Mouse (Mus musculus) CD4-positive, CD25-positive, alpha-beta regulatory T cell, adult 2 months (primary cell): ENCODE results near the gene Otud7b.

ENCODE experiments used
- DNase-seq: peaks from one replicate; pipeline ENCODE4 v3.0.0-alpha.2; 2012; ENCODE audit warnings: low read depth, low spot score

Otud7b gene

DNA sequence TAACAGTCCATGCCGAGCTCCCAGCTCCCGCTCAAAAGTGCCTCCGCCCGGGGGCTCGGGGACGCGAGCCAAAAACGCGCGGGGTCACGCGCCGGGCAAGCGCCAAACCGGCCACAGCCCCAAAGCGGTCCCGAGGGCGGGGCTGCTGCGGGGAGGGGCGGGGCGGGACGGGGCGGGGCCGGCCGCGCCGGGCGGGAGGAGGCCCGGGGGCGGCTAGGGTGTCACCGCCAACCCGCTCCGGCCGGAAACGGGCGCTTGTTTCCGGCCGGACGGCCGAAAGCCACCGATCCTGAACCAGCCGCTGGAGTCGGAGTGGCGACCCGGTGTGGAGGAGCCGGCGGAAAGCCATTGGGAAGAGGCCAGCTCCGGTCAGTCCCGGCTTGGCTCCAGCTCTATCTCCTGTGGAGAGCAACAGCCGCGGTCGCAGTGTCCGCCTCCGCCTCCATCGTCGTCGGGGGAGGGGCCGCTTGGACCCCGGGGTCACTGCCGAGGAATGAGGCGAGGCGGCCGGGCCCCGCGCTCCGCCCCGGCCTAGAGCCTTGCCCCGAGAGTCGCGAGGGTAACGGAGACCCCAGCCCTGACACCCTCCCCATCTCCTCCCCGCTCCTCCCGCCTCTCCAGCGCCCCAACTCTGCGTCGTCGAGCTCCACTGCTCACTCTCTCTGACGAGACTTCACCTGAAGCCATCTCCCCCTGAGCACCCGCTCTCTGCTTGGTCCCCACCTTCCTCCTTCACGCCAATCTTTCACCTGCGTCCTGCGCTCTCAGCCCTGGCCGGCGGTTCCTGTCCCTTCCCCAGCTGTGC is at the start of gene Otud7b:
Otud7b (plus strand) TSS at position 267 of the 805 bp plus-strand sequence.
- DNase-seq, result peak; percentile 85

DNA sequence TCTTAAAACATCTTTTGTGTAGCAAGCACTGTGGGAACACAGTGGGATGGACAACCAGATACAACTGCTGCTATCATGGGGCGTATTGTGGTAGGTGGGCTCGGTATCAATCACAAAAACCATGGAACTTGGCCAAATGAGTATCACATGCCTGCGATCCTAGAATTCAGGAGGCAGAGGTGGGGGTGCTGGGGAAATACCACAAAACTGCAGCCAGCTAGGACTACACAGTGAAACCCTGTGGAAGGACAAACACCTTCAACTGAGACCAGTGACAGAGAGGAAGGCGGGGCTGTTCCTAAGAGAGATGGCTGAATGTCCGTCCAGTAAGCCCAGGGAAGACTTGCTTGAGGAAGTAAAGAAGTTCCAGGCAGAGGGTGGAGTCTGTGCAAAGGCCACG is 49.0 kb upstream of the Otud7b start:
- no peak for DNase-seq

DNA sequence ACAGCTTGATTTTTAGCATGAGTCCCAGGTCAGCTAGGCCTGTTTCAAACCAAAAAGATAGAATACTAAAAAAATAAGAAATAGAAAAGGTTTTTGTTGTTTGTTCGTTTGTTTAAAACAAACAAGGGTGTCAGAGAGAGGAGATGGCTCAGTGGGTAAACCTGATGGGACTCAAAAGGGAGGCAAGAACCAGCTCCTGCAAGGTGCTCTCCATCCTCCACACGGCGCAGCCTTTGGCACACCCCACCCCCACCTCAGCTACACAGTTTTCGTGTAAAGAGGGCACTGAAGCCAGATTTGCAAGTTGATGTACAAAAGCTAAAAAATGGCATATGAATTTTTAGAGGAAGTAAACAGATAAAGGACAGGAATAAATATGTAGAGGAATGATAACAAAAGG is 48.3 kb upstream of the Otud7b start:
- DNase-seq, result no peak

- peak; percentile 86 for DNase-seq
These were observed 46.6 kb upstream of the Otud7b start for GRCm38 (mm10) chr3:96057747-96058204.

DNA sequence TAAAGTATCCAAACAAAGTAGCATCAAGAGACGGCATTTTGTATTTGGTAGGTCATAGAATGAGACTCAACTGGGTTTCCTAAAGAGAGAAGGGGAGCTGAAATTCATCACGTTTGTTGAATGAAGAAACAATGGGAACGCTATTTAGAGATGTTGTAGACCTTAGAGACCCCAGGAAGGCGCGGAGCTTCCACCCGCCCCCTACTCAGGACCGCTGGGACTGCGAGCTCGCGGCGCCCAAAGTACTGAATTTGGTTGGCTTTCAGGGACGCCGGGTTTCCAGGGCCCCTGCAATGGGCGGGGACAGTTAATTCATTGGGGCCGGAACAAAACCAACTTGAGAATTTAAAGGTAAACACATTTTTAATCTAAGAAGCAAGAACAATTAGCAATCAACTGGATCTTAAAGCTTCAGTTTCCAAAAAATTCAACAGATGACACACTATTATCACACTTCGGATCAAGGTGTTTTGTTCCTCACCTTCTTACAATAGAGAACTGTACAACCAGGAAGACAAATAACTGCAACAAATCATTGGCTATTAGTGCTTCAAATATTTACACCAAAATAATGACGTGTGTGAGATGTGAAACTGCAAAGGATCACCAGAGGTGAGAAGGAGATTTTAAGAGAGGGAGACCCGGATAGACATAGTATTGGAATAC is 46.0 kb upstream of the Otud7b start, which contains the start of gene Vps45:
Vps45 (minus strand) TSS at position 236 of the 666 bp plus-strand sequence.
- DNase-seq, result peak; percentile 78

- DNase-seq, result no peak
These were observed 44.2 kb upstream of the Otud7b start for GRCm38 (mm10) chr3:96060146-96060545.

- DNase-seq, result no peak
These were observed 41.0 kb upstream of the Otud7b start for GRCm38 (mm10) chr3:96063299-96063698.

DNA sequence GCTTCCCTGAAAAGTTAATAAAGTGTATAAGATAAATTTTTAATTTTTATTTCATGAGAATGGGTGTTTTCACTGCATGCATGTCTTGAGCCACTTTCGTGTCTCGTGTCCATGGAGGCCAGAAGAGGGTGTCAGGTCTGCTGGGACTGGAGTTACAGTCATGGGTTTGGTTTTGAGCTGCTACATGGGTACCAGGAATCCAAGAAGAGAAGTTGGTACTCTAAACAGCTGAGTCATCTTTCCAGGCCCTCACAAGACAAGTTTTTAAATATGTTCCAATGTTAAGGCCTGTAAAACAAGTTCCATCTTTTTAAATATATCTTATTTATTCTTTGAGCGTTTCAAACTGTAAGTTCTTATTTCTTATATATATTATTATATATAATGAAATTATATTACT is 40.1 kb upstream of the Otud7b start:
- DNase-seq, result no peak

DNA sequence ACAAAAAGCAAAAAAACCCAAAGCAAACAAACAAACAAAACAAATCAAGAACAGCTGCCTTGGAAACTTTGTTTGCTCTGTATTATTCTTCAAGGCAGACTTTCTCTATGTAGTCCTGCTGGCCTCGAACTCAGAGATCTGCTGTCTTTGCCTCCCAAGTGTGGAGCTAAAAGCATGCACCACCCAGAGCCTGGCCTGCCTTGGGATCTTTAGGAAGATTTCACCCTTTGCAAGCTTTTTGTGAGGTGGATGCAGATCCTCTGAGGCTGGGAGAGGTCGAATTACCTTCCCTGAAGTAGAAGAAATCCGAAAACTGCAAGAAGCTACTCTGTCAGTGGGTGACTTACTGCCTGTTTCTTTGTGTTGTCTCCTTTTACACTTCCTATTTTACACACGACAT is 39.2 kb upstream of the Otud7b start:
- DNase-seq, result no peak

DNA sequence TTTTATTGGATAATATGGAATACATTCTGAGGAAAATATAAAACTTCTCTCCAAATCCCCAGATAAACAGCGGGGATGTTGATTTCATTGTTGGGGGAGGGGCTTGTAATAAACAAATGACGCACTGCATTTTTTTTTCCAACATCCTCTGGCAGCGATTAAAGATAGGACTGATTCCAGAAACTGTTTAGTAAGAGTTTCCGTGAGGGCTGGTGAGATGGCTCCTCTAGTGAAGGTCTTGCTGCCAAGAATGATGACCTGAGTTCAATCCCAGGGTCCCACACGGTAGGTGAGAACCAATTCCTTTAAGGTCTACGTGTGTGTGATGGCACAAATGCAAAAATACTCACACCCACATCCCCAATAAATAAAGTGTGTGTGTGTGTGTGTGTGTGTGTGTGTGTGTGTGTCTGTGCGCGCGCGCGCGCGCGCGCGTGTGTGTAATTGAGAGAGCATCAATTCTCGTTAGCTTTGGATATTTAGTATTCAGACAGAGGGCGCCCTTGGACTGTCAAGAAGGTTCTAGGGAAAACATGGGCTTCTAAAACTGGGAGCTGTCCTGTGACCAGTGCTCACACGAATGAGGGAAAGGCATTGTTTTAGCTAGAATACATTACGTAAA is 38.5 kb upstream of the Otud7b start:
- peak; percentile 71 for DNase-seq

DNA sequence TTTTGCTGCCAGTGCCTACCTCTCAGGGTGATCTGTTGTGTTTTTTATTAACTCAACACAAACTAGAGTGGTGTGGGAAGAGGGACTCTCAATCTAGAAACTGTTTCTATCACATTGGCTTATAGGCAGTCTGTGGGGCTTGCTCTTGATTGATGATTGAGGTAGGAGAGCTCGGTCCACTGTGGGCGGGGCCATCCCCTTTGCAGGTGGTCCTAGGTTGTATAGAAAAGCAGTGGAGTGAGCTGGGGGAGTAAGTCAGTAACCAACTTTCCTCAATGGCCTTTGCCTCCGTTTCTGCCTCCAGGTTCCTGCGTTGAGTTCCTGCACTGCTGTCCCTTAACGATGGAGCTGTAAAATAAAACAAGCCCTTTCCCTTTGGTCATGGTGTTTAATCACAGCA is 37.6 kb upstream of the Otud7b start:
- no peak for DNase-seq

- DNase-seq, result no peak
These were observed 35.3 kb upstream of the Otud7b start for GRCm38 (mm10) chr3:96069046-96069445.

- peak; percentile 28 for DNase-seq
These were observed 34.8 kb upstream of the Otud7b start for GRCm38 (mm10) chr3:96069542-96069941.

GRCm38 (mm10) chr3:96070241-96070640 is 34.1 kb upstream of the Otud7b start:
- no peak for DNase-seq

GRCm38 (mm10) chr3:96072921-96073486 is 31.3 kb upstream of the Otud7b start:
- DNase-seq, result no peak

GRCm38 (mm10) chr3:96078066-96078465 is 26.3 kb upstream of the Otud7b start:
- DNase-seq, result no peak

GRCm38 (mm10) chr3:96078711-96079110 is 25.6 kb upstream of the Otud7b start:
- DNase-seq, result no peak

- DNase-seq, result peak; percentile 64
These were observed 23.3 kb upstream of the Otud7b start for GRCm38 (mm10) chr3:96081006-96081405.

DNA sequence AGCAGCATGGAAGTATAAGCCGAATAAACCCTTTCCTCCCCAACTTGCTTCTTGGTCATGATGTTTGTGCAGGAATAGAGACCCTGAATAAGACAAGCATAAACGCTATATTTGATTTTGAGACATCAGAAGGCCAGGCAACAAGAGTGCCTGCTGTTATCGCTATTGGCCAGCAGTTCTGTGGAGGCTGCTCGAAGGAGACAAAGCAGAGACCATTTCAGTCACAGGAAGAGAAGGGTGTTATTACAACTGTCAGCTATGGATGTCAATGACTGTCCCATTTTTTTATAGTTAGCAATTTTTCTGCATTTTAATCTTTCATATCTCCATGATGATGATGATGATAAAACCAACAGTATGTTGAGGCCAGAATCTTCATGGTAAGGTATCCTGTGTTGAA is 22.7 kb upstream of the Otud7b start:
- DNase-seq, result no peak

GRCm38 (mm10) chr3:96082100-96082499 is 22.2 kb upstream of the Otud7b start:
- DNase-seq, result no peak

DNA sequence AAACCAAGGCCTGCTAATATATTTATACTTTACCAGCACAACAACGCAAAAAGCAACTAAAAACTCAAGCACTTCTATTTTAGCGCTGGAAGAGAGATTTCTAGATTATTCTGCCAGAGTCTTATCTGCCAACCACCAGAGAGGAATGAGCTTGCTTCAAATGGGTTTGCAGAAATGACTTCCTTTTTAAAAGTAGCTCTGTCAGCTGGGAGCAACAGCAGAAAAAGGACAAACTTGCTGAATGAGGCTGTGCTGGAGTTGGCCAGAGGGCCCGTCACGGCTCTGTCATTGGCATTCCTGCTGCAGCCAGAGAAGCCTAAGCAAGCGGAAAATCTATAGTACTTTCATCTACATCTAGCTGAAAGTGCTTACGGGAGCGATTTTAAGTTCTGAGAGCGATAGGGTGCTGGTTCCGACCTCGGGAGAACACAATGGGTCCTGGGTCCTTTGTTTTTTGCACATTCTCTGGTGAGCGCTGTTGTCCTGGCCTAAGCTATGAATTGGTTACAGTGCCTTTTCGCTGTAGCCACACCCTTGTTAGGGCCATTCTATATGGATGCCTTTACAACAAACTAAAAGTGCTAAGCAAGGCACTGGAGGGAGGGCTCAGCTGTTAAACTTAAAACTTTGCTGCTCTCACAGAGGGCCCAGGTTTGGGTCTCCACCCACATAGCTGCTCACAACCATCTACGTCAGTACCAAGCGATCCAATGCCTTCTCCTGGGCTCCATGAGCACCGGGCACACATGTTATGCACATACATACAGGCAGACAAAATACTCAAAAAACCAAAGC is 21.4 kb upstream of the Otud7b start:
- no peak for DNase-seq
